Mouse (Mus musculus) midbrain, embryonic 10.5 days (tissue): ENCODE measurements around the gene Cenpb. TPM values are rescaled to one million over a fixed set of nuclear protein-coding genes. Genes with fewer than 3 reads are reported as not detected.

Experiments used
- DNase-seq: peaks from one replicate; pipeline ENCODE4 v3.0.0-alpha.2; 2017; ENCODE audit warnings: low spot score
- H3K27ac ChIP-seq: fragments of 300-500 bp; sonication (generic); replicated peaks from 2 replicates; pipeline ENCODE4 v1.5.1; 2016; ENCODE audit warnings: mild to moderate bottlenecking
- H3K27me3 ChIP-seq: fragments of 300-500 bp; sonication (generic); 2 replicates; pipeline ENCODE4 v1.6.1; 2016; ENCODE audit warnings: low read depth, mild to moderate bottlenecking; ENCODE audit not compliant: poor library complexity, severe bottlenecking
- H3K36me3 ChIP-seq: fragments of 300-500 bp; sonication (generic); 2 replicates; pipeline ENCODE4 v1.6.1; 2016; ENCODE audit warnings: mild to moderate bottlenecking, moderate library complexity
- H3K4me1 ChIP-seq: fragments of 300-500 bp; sonication (generic); 2 replicates; pipeline ENCODE4 v1.6.1; 2016
- H3K4me3 ChIP-seq: fragments of 300-500 bp; sonication (generic); 2 replicates; pipeline ENCODE4 v1.5.1; 2016; ENCODE audit warnings: mild to moderate bottlenecking, moderate library complexity
- H3K9me3 ChIP-seq: fragments of 300-500 bp; sonication (generic); replicated peaks from 2 replicates; pipeline ENCODE4 v1.6.1; 2016; ENCODE audit warnings: mild to moderate bottlenecking
- WGBS: fragments of 180-500 bp; shearing (Covaris S2); methylation state at CpG from one replicate; pipeline ENCODE4 v1.1.7; 2016; 5-methylcytosine and 5-hydroxymethylcytosine counted together
- polyA plus RNA-seq: library from polyadenylated mRNA; unstranded; fragments of >200 nt; fragmentation: Nextera tagmentation; extraction: Ambion mirVana; gene quantifications from 2 replicates; pipeline ENCODE4 v1.2.1, GENCODE M21; 2016

Cenpb gene
- polyA plus RNA-seq, 1 experiment from 2014 or later: 9.0 TPM

- no peak for DNase-seq
- peaks cover 56% of the 10 kb centered on the region for H3K4me1 ChIP-seq
- 38% methylated on average over 9 of the region's 9 CpGs for WGBS
Measured at GRCm38 (mm10) chr2:131172322-131172721, 7.5 kb downstream of the Cenpb start.

GRCm38 (mm10) chr2:131171401-131172104 is 8.3 kb downstream of the Cenpb start:
- DNase-seq: peak; percentile 33
- H3K9me3 ChIP-seq: no peaks in the 10 kb centered on the region
- WGBS: 1% methylated on average over 43 of the region's 43 CpGs
- H3K36me3 ChIP-seq: peaks cover 13% of the 10 kb centered on the region
- H3K4me3 ChIP-seq: peak overlapping the region; percentile 43
- H3K27ac ChIP-seq: no peak overlapping the region
- peaks cover 51% of the 10 kb centered on the region for H3K27me3 ChIP-seq
- peaks cover 48% of the 10 kb centered on the region for H3K4me1 ChIP-seq

More at GRCm38 (mm10) chr2:131172322-131172721, 7.5 kb downstream of the Cenpb start:
- Histone ChIP-seq H3K4me3 (no peak overlapping the region), H3K9me3 (no peaks in the 10 kb centered on the region), H3K36me3 (peaks cover 21% of the 10 kb centered on the region), H3K27ac (no peak overlapping the region), H3K27me3 (peaks cover 51% of the 10 kb centered on the region)

GRCm38 (mm10) chr2:131170936-131171335 is 8.9 kb downstream of the Cenpb start:
- no peak overlapping the region for H3K27ac ChIP-seq
- H3K4me1 ChIP-seq: peaks cover 42% of the 10 kb centered on the region
- DNase-seq: no peak
- H3K4me3 ChIP-seq: peak overlapping the region; percentile 43
- peaks cover 51% of the 10 kb centered on the region for H3K27me3 ChIP-seq
- H3K9me3 ChIP-seq: no peaks in the 10 kb centered on the region
- H3K36me3 ChIP-seq: peaks cover 7% of the 10 kb centered on the region
- 11% methylated on average over 9 of the region's 9 CpGs for WGBS

- H3K4me3 ChIP-seq: no peak overlapping the region
- peaks cover 4% of the 10 kb centered on the region; the same call in 1 of the 2 replicates for H3K36me3 ChIP-seq
- DNase-seq: no peak
- no peaks in the 10 kb centered on the region; the same call in 1 of the 2 replicates for H3K9me3 ChIP-seq
- 66% methylated on average over 1 of the region's 1 CpGs for WGBS
- H3K4me1 ChIP-seq: peaks cover 28% of the 10 kb centered on the region
- H3K27ac ChIP-seq: no peak overlapping the region
- peaks cover 47% of the 10 kb centered on the region for H3K27me3 ChIP-seq
Measured at GRCm38 (mm10) chr2:131168914-131169313, 11.0 kb downstream of the Cenpb start.

- Histone ChIP-seq H3K9me3 (no peaks in the 10 kb centered on the region; the same call in 1 of the 2 replicates), H3K27ac (no peak overlapping the region), H3K4me3 (no peak overlapping the region), H3K27me3 (peaks cover 38% of the 10 kb centered on the region), H3K4me1 (peaks cover 27% of the 10 kb centered on the region), H3K36me3 (peaks cover 4% of the 10 kb centered on the region; the same call in 1 of the 2 replicates)
- WGBS: 89% methylated on average over 6 of the region's 6 CpGs
- no peak for DNase-seq
Measured at GRCm38 (mm10) chr2:131167984-131168383, 11.9 kb downstream of the Cenpb start.

- Histone ChIP-seq H3K9me3 (no peaks in the 10 kb centered on the region; the same call in 1 of the 2 replicates), H3K4me3 (no peak overlapping the region), H3K27ac (no peak overlapping the region), H3K4me1 (peaks cover 14% of the 10 kb centered on the region), H3K27me3 (peaks cover 20% of the 10 kb centered on the region), H3K36me3 (no peaks in the 10 kb centered on the region)
- WGBS: 89% methylated on average over 2 of the region's 2 CpGs
- no peak for DNase-seq
Measured at GRCm38 (mm10) chr2:131166172-131166571, 13.7 kb downstream of the Cenpb start.

GRCm38 (mm10) chr2:131163924-131164323 is 15.9 kb downstream of the Cenpb start:
- Histone ChIP-seq H3K9me3 (no peaks in the 10 kb centered on the region; the same call in 1 of the 2 replicates), H3K4me3 (no peak overlapping the region), H3K4me1 (peaks cover 18% of the 10 kb centered on the region), H3K27me3 (no peaks in the 10 kb centered on the region), H3K36me3 (no peaks in the 10 kb centered on the region), H3K27ac (no peak overlapping the region)
- 76% methylated on average over 7 of the region's 7 CpGs for WGBS
- DNase-seq: no peak

GRCm38 (mm10) chr2:131160671-131161111 is 19.2 kb downstream of the Cenpb start:
- under 1% methylated on average over 17 of the region's 17 CpGs for WGBS
- Histone ChIP-seq H3K27me3 (no peaks in the 10 kb centered on the region), H3K27ac (peak overlapping the region; percentile 95), H3K4me3 (peak overlapping the region; percentile 80), H3K9me3 (no peaks in the 10 kb centered on the region; the same call in 1 of the 2 replicates), H3K36me3 (peaks cover 8% of the 10 kb centered on the region; the same call in 1 of the 2 replicates), H3K4me1 (peaks cover 44% of the 10 kb centered on the region)
- DNase-seq: no peak

GRCm38 (mm10) chr2:131159938-131160581 is 19.8 kb downstream of the Cenpb start, which contains the start of gene 1700037H04Rik:
1700037H04Rik (minus strand) TSS chr2:131160081.
- Histone ChIP-seq H3K4me1 (peaks cover 44% of the 10 kb centered on the region), H3K27ac (peak within 1 kb of the TSS; percentile 95), H3K9me3 (no peaks in the 10 kb centered on the region; the same call in 1 of the 2 replicates), H3K27me3 (no peaks in the 10 kb centered on the region), H3K36me3 (peaks cover 14% of the 10 kb centered on the region; the same call in 1 of the 2 replicates), H3K4me3 (peak within 1 kb of the TSS; percentile 80)
- under 1% methylated on average over 54 of the region's 54 CpGs for WGBS
- DNase-seq: peak; percentile 96

GRCm38 (mm10) chr2:131159491-131159910 is 20.4 kb downstream of the Cenpb start:
- Histone ChIP-seq H3K27me3 (no peaks in the 10 kb centered on the region), H3K9me3 (no peaks in the 10 kb centered on the region), H3K4me3 (peak overlapping the region; percentile 80), H3K36me3 (peaks cover 20% of the 10 kb centered on the region; the same call in 1 of the 2 replicates), H3K4me1 (peaks cover 48% of the 10 kb centered on the region), H3K27ac (peak overlapping the region; percentile 95)
- under 1% methylated on average over 18 of the region's 18 CpGs for WGBS
- DNase-seq: no peak

- DNase-seq: no peak
- no peak overlapping the region; the same call in 1 of the 2 replicates for H3K27ac ChIP-seq
- peaks cover 42% of the 10 kb centered on the region for H3K36me3 ChIP-seq
- H3K9me3 ChIP-seq: no peaks in the 10 kb centered on the region
- no peak overlapping the region for H3K4me3 ChIP-seq
- no peaks in the 10 kb centered on the region for H3K27me3 ChIP-seq
- H3K4me1 ChIP-seq: peaks cover 48% of the 10 kb centered on the region
- 92% methylated on average over 7 of the region's 7 CpGs for WGBS
Measured at GRCm38 (mm10) chr2:131156987-131157386, 22.9 kb downstream of the Cenpb start.

GRCm38 (mm10) chr2:131154036-131154435 is 25.8 kb downstream of the Cenpb start:
- Histone ChIP-seq H3K36me3 (peaks cover 71% of the 10 kb centered on the region), H3K4me1 (peaks cover 35% of the 10 kb centered on the region), H3K27ac (no peak overlapping the region), H3K27me3 (no peaks in the 10 kb centered on the region), H3K4me3 (no peak overlapping the region), H3K9me3 (no peaks in the 10 kb centered on the region)
- WGBS: 92% methylated on average over 4 of the region's 4 CpGs
- DNase-seq: no peak
